30 mouse cellular contexts compared by ENCODE assay signal in the genomic region with DNA sequence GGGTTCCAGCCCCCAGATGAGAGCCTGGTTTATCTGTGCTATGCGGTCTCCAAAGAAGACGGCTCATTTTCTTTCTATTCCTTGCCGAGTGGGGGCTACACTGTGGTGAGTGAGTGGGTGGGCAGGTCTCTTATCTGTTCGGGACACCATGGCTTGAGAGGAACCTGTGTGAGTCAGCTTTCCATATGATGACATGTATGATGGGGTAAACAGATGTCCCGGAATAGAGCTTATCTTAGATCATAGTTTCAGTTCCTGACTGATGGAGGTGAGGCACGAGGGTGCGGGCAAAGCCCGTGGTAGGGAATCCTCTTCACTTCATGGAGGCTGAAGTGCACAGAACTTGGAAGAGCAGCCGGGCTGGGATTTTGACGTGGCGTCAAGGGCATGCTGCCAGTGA. TPM values are rescaled to one million over a fixed set of nuclear protein-coding genes. Genes with fewer than 3 reads are reported as not detected.
DNase-seq lines count a peak whose midpoint lies in the region; ATAC-seq lines count a peak whose summit lies in the region.
"Had no signal": no experiment of that assay in that cellular context is flagged by ENCODE, and none has a peak within 500 bp of the region (broad histone marks: within the 10 kb centered on the region; RNA-seq: fewer than 3 reads in every experiment).

No protein-coding gene starts in this region.

- WGBS in hindbrain, embryonic 14.5 days = 94% methylated on average over 11 of the region's 11 CpGs
- WGBS in midbrain, embryonic 15.5 days = 95% methylated on average over 11 of the region's 11 CpGs

- no peak overlapping the region for H3K4me3 ChIP-seq in hindbrain, embryonic 14.5 days (replicated peaks; ENCODE audit: low read length)
- H3K4me3 ChIP-seq in midbrain, embryonic 15.5 days = no peak overlapping the region
- H3K4me3 ChIP-seq: forebrain, embryonic 10.5 days; forebrain, embryonic 13.5 days; hindbrain, embryonic 13.5 days had no signal

- H3K27me3 ChIP-seq in hindbrain, embryonic 14.5 days (ENCODE audit: control insufficient read depth, insufficient read depth, low read length) = no peaks in the 10 kb centered on the region
- no peaks in the 10 kb centered on the region for H3K27me3 ChIP-seq in midbrain, embryonic 15.5 days (replicated peaks)
- H3K27me3 ChIP-seq: CH12.LX; forebrain, embryonic 13.5 days; hindbrain, embryonic 13.5 days had no signal

- peak; percentile 29 for DNase-seq in adrenal gland, adult 2 months
- DNase-seq in adrenal gland, adult 18-20 months (ENCODE audit: low spot score in 2 of 2) = no peak
- DNase-seq in 416B (ENCODE audit: low read depth) (peak; percentile 83), MEL-GATA-1-ER (ENCODE audit: extremely low read depth, low read depth) (peak; percentile 24)
- no peak for DNase-seq in hindbrain, embryonic 14.5 days (ENCODE audit: low spot score)
- DNase-seq: B cell, adult 2 months; cerebellum, adult 11-12 months; cerebellum, adult 8-10 months; cerebellum, postnatal 10 days; cerebellum, postnatal 36 days; gastrocnemius, postnatal 10 days; gastrocnemius, postnatal 36 days; heart, adult 11 months; kidney, adult 18-20 months had no signal

- no peak overlapping the region for H3K27ac ChIP-seq in hindbrain, embryonic 14.5 days
- H3K27ac ChIP-seq in midbrain, embryonic 15.5 days = no peak overlapping the region
- H3K27ac ChIP-seq: forebrain, embryonic 10.5 days; forebrain, embryonic 13.5 days; hindbrain, embryonic 13.5 days; hindbrain, postnatal 0 days had no signal

- H3K4me2 ChIP-seq in hindbrain, embryonic 14.5 days (replicated peaks) = no peak overlapping the region
- no peak overlapping the region for H3K4me2 ChIP-seq in midbrain, embryonic 15.5 days
- H3K4me2 ChIP-seq: forebrain, embryonic 13.5 days; heart, embryonic 11.5 days; hindbrain, embryonic 13.5 days had no signal

- peaks cover 86% of the 10 kb centered on the region for H3K36me3 ChIP-seq in hindbrain, embryonic 14.5 days (replicated peaks; ENCODE audit: control insufficient read depth, insufficient read depth)
- H3K36me3 ChIP-seq in midbrain, embryonic 15.5 days (replicated peaks) = peaks cover 54% of the 10 kb centered on the region

- no peaks in the 10 kb centered on the region for H3K4me1 ChIP-seq in hindbrain, embryonic 14.5 days (replicated peaks; ENCODE audit: control insufficient read depth, insufficient read depth, low read length)
- H3K4me1 ChIP-seq in midbrain, embryonic 15.5 days = no peaks in the 10 kb centered on the region
- H3K4me1 ChIP-seq: forebrain, embryonic 10.5 days; forebrain, embryonic 13.5 days; hindbrain, embryonic 13.5 days had no signal

- no peak overlapping the region for H3K9ac ChIP-seq in hindbrain, embryonic 14.5 days
- H3K9ac ChIP-seq in midbrain, embryonic 15.5 days = no peak overlapping the region
- H3K9ac ChIP-seq: forebrain, embryonic 13.5 days; hindbrain, embryonic 13.5 days had no signal

- H3K9me3 ChIP-seq in hindbrain, embryonic 14.5 days (ENCODE audit: control insufficient read depth, low read length) = no peaks in the 10 kb centered on the region
- H3K9me3 ChIP-seq in midbrain, embryonic 15.5 days = no peaks in the 10 kb centered on the region
- H3K9me3 ChIP-seq: forebrain, embryonic 10.5 days; forebrain, embryonic 13.5 days; hindbrain, embryonic 13.5 days had no signal

- ATAC-seq in megakaryocyte progenitor cell, adult 5-6 weeks (replicated peaks; ENCODE audit: poor library complexity) = peak; percentile 20; the same call in 1 of the 2 replicates
- no peak for ATAC-seq in hindbrain, embryonic 14.5 days (ENCODE audit: low FRiP score)
- no peak for ATAC-seq in midbrain, embryonic 15.5 days (replicated peaks)
- ATAC-seq: forebrain, embryonic 13.5 days; forebrain, embryonic 16.5 days; hindbrain, postnatal 0 days; inflammation-experienced regulatory T-cells, adult 6 months; intestine, embryonic 16.5 days had no signal

RNA-seq across cellular contexts. Expression of a gene that starts 12.4 kb away (rescaled TPM):
- 10 to 100 TPM; 58.7 to 65.3 TPM for total RNA-seq in adrenal gland, adult 2 months (2021)
- 25.1 and 34.3 TPM in 2 replicates for polyA plus RNA-seq in adrenal gland, adult 2 months (2012; rRNA removed)
- 10 to 100 TPM; 64.2 to 67.0 TPM for total RNA-seq in adrenal gland, adult 18-20 months (2021)
- 38.6 and 39.3 TPM in 2 replicates for total RNA-seq in megakaryocyte progenitor cell, adult 5-6 weeks (2015)
- total RNA-seq in megakaryocyte progenitor cell, adult 5-6 weeks (2017) = 53.2 and 57.4 TPM in 2 replicates
- polyA plus RNA-seq in hindbrain, embryonic 14.5 days (2014; fragmentation: Nextera tagmentation; extraction: Ambion mirVana) = 28.2 and 29.3 TPM in 2 replicates
- polyA plus RNA-seq in midbrain, embryonic 15.5 days (2015; fragmentation: Nextera tagmentation; extraction: Ambion mirVana) = 43.3 and 46.7 TPM in 2 replicates

RNA-seq across cellular contexts. Expression of a gene that starts 15.8 kb away (rescaled TPM):
- total RNA-seq in adrenal gland, adult 2 months (2021) = under 1 TPM; 0.14 to 0.66 TPM
- polyA plus RNA-seq in adrenal gland, adult 2 months (2012; rRNA removed) = 0.19 and 0.30 TPM in 2 replicates
- under 1 TPM in 1 of 2 experiments, not detected in 1; 0.10 TPM for total RNA-seq in adrenal gland, adult 18-20 months (2021)
- not detected in 2 replicates for total RNA-seq in megakaryocyte progenitor cell, adult 5-6 weeks (2015)
- total RNA-seq in megakaryocyte progenitor cell, adult 5-6 weeks (2017) = not detected in 2 replicates
- 0.33 and 0.43 TPM in 2 replicates for polyA plus RNA-seq in hindbrain, embryonic 14.5 days (2014; fragmentation: Nextera tagmentation; extraction: Ambion mirVana)
- polyA plus RNA-seq in midbrain, embryonic 15.5 days (2015; fragmentation: Nextera tagmentation; extraction: Ambion mirVana) = 0.59 TPM in 2 replicates
- total RNA-seq: gastrocnemius, postnatal 36 days; heart, adult 8-10 months; heart, postnatal 25 days; hematopoietic stem cell, adult 5-6 weeks had no signal
- polyA plus RNA-seq: heart, embryonic 14.5 days; heart, postnatal 0 days; inflammation-experienced regulatory T-cells, adult 6 months had no signal

RNA-seq across cellular contexts. Expression of a gene that starts 54.7 kb away (rescaled TPM):
- 1 to 10 TPM; 2.9 to 3.2 TPM for total RNA-seq in adrenal gland, adult 2 months (2021)
- 1.0 and 3.4 TPM in 2 replicates for polyA plus RNA-seq in adrenal gland, adult 2 months (2012; rRNA removed)
- 1 to 10 TPM; 2.8 to 4.6 TPM for total RNA-seq in adrenal gland, adult 18-20 months (2021)
- total RNA-seq in megakaryocyte progenitor cell, adult 5-6 weeks (2015) = not detected in 2 replicates
- total RNA-seq in megakaryocyte progenitor cell, adult 5-6 weeks (2017) = not detected in 2 replicates
- 1.2 and 1.5 TPM in 2 replicates for polyA plus RNA-seq in hindbrain, embryonic 14.5 days (2014; fragmentation: Nextera tagmentation; extraction: Ambion mirVana)
- 2.3 and 2.4 TPM in 2 replicates for polyA plus RNA-seq in midbrain, embryonic 15.5 days (2015; fragmentation: Nextera tagmentation; extraction: Ambion mirVana)
- total RNA-seq: CH12.LX; hematopoietic stem cell, adult 5-6 weeks had no signal
- polyA plus RNA-seq: inflammation-experienced regulatory T-cells, adult 6 months had no signal

Comparison
In these comparisons a context has a peak if more than half of its experiments do, and no peak if none do; other contexts are left out.
1. DNase-seq: peak in adrenal gland, adult 2 months (single experiment), 416B (single experiment) and MEL-GATA-1-ER (single experiment); none in adrenal gland, adult 18-20 months (0 of 2) and hindbrain, embryonic 14.5 days (single experiment).